Mouse (Mus musculus): ENCODE data around the gene Pdss2.

Gene Pdss2

DNA sequence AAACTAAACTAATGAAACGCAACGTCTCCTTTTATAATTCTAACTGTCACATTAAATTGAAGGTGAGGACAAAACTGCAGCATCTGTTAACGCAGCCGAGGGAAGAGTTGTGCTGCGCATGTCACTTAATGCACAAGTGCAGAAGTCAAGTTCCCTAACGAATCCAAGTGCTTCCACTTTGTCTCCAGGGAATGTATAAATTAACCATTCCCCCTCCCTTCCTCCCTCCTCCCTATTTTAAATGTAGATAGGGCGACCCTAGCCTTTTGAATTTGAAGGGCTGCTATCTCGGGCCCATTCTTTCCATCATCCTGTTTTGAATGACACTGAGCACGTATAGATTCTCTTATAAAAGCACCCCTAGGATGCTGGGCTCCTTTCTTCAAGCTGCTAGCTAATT is 256.2 kb downstream of the Pdss2 start:
- in situ Hi-C loops (cut with MboI; ENCODE audit: unreplicated experiment in 2 of 2): no loop called here

DNA sequence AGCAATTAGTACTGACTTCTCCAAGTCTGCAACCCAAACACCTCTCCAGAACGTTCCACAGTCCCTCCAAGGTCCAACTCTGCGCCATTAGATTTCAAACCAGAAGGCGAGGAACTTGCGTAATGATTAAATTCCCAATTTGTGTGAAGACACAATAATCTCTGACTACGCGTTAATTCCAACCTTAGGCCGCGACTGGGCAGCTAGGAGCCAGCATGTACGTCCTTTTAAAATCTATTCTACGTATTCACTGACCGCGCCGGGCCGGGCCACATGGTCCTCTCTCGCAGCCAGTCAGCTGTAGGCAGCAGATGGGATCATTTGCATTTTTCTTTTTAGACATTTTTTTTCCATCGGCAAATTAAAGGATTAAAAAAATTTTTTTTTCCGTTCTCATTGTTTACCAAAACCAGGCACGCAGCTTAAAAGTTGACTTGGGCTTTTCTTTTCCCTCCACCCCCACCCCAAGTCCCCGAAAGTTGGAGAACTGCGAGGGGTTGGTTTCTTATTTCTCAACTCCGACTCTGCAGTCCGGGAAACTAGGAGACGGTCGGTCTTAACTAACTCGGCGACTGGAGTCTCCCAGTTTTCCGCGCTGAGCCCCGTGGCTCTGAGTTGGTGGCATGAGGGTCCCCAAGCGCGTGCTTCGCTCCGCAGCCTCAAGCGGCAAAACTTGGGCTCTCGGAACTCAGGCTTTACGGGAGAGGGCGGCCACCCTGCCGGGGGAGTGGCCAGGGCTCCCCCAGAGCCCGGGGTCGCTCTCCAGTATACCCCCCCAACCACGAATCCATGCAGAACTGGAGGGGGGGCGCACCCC is 256.8 kb downstream of the Pdss2 start:
- in situ Hi-C loops (cut with MboI; ENCODE audit: unreplicated experiment in 2 of 2): no loop called here

- in situ Hi-C loops (cut with MboI; ENCODE audit: unreplicated experiment in 2 of 2): no loop called here
These were observed 257.6 kb downstream of the Pdss2 start, which contains the start of gene Bend3 for GRCm38 (mm10) chr10:43478751-43479435. TSS of gene Bend3 (plus strand) at chr10:43478831.

GRCm38 (mm10) chr10:43479436-43480157 is 258.3 kb downstream of the Pdss2 start:
- in situ Hi-C loops (cut with MboI; ENCODE audit: unreplicated experiment in 2 of 2): loop anchor here in 1 of 2 experiments (5.0 kb wide), 2 partner anchors 348 to 588 kb away; no protein-coding TSS in a partner anchor

- in situ Hi-C loops (cut with MboI; ENCODE audit: unreplicated experiment in 2 of 2): loop anchor here in 1 of 2 experiments (5.0 kb wide), 2 partner anchors 347 to 587 kb away; no protein-coding TSS in a partner anchor
These were observed 259.1 kb downstream of the Pdss2 start for GRCm38 (mm10) chr10:43480227-43480849.

DNA sequence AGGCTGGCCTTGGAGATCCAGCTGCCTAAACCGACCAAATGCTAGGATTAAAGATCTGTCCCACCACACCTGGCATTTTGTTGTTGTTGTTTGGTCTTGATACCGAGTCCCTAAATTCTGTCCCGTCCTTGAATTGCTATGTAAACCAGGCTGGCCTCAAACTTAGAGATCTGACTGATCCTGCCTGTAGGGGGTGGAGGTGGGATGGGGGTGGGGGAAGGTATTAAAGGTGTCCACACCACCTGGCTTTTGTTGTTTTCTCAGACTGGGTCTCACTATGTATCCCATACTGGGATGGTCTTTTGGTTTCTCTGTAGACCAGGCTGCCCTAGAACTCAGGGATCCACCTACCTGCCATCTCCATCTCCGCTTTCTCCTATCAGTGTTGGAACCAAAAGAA is 259.9 kb downstream of the Pdss2 start:
- in situ Hi-C loops (cut with MboI; ENCODE audit: unreplicated experiment in 2 of 2): loop anchor here in 1 of 2 experiments (5.0 kb wide), 2 partner anchors 346 to 586 kb away; no protein-coding TSS in a partner anchor

- in situ Hi-C loops (cut with MboI; ENCODE audit: unreplicated experiment in 2 of 2): loop anchor here in 1 of 2 experiments (5.0 kb wide), 2 partner anchors 345 to 585 kb away; no protein-coding TSS in a partner anchor
These were observed 260.7 kb downstream of the Pdss2 start for GRCm38 (mm10) chr10:43482021-43482420.

DNA sequence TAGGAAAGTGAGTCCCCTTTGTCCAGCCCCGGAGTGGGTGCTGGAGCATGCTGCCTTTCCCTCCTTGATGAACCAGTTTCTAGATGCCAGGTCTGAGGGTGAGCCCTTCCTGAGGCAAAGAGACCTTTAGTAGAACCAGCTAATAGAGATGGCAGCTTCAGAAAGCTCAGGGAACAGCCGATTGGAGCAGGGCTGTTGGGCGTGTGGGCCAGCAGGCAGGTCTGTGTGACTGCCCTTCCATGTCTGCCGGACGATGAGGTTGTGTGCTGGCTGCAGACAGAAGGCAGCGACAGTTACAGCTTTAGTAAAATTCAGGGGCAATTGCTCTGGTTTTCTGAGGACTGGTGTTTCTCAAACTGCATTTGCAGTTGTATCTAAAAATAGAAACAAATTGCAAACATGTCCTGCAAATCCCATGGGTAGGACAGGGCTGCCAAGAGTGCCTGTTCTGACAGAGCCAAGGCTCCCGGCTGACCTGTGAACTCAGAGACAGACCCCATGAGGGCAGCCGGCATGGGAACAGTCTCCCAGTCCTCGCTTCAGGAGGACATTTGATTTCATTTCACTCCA is 262.2 kb downstream of the Pdss2 start:
- in situ Hi-C loops (cut with MboI; ENCODE audit: unreplicated experiment in 2 of 2): loop anchor here in 1 of 2 experiments (5.0 kb wide), 2 partner anchors 344 to 584 kb away; no protein-coding TSS in a partner anchor

- in situ Hi-C loops (cut with MboI; ENCODE audit: unreplicated experiment in 2 of 2): no loop called here
These were observed 264.5 kb downstream of the Pdss2 start for GRCm38 (mm10) chr10:43485751-43486268.

- in situ Hi-C loops (cut with MboI; ENCODE audit: unreplicated experiment in 2 of 2): no loop called here
These were observed 266.2 kb downstream of the Pdss2 start for GRCm38 (mm10) chr10:43487441-43488010.

DNA sequence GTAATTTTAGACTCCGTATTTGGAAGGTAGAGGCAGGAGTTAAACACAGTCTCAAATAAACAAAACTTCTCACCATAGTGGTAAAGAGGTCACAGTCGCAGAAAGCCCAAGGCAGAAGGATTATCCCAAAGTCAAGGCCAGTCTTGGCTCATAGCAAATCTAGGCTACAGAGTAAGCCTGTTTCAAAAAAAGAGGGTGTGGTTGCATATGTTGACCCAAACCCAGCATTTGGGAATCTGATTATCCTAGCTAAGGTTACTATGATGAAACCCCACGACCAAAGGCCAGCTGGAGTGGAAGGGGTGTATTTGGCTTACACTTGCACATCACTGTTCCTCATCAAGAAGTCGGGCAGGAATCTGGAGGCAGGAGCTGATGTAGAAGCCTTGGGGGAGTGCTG is 267.0 kb downstream of the Pdss2 start:
- in situ Hi-C loops (cut with MboI; ENCODE audit: unreplicated experiment in 2 of 2): no loop called here

DNA sequence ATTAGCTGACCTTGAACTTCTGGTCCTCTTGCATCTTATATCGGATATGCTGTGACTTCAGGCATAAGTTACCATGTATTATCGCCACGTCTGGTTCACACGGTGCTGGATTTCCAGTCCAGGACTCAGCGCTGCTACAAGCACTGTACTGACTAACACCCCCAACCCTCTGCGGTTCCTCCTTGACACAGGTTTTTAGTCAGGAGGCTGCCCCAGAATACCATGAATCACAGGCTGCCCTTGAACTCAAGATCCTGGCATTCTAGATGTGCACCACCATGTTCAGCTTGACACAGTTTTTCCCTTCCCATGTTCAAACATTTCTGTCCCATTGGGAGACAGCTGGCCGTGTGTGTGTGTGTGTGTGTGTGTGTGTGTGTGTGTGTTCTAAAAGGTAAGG is 267.9 kb downstream of the Pdss2 start:
- in situ Hi-C loops (cut with MboI; ENCODE audit: unreplicated experiment in 2 of 2): no loop called here

GRCm38 (mm10) chr10:43489550-43489949 is 268.3 kb downstream of the Pdss2 start:
- in situ Hi-C loops (cut with MboI; ENCODE audit: unreplicated experiment in 2 of 2): no loop called here

- in situ Hi-C loops (cut with MboI; ENCODE audit: unreplicated experiment in 2 of 2): no loop called here
These were observed 268.7 kb downstream of the Pdss2 start for GRCm38 (mm10) chr10:43490034-43490433.

GRCm38 (mm10) chr10:43490846-43491245 is 269.6 kb downstream of the Pdss2 start:
- in situ Hi-C loops (cut with MboI; ENCODE audit: unreplicated experiment in 2 of 2): no loop called here

DNA sequence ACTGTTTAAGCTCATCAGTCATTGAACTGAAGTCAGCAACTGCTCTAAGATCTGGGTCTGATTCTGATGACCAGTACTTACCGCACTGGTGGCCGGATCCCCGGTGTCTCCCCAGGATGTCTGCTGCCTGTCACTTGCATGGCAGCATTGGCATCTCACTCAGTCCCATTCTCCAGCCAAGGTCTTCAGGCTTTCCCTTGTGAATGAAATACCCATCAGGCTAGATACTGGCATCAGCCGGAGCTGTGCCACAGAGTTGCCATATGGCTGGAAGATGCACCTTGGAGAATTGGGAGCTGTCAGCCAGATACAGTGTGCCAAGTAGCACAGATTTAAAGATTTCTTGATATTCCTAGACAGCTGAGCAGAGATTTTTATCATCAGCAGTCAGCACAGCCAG is 281.3 kb downstream of the Pdss2 start:
- in situ Hi-C loops (cut with MboI; ENCODE audit: unreplicated experiment in 2 of 2): no loop called here

DNA sequence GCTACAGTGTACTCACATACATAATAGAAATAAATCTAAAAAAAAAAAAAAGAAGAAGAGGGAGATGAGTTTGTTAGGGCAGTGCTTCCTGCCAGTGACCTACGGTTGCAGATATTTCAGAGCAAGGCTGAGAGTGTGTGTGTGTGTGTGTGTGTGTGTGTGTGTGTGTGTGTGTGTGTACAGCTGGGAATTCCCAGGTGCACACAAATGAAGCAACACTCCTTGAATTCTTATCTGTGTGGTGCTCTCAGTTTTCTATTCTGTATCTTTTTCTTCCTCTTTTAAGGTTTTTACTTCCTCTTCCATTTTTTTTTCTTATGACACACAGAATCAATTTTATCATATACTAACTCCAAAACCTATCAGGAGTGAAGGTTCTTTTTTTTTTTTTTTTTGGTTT is 283.0 kb downstream of the Pdss2 start:
- in situ Hi-C loops (cut with MboI; ENCODE audit: unreplicated experiment in 2 of 2): no loop called here

DNA sequence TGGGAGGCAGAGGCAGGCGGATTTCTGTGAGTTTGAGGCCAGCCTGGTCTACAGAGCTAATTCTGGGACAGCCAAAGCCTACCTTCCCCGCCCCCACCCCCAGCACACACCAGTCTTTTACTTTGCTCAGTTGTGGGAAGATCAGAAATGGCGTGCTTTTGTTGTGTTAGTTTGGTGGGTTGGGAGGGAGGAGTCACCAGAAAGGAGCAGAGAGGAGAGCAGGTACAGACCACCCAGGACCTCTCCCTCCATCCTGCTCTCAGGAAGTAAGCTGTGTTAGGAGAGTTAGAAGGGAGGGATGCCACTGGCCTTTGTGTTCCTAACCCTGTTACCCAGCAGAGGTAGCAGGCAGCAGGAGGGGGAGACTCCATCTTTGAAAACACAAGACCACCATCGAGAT is 285.8 kb downstream of the Pdss2 start:
- in situ Hi-C loops (cut with MboI; ENCODE audit: unreplicated experiment in 2 of 2): no loop called here

GRCm38 (mm10) chr10:43509228-43509627 is 287.9 kb downstream of the Pdss2 start:
- in situ Hi-C loops (cut with MboI; ENCODE audit: unreplicated experiment in 2 of 2): no loop called here
